Mouse (Mus musculus) layer of hippocampus, postnatal 36 days (tissue): ENCODE results near the gene Tmem178b. TPM values are rescaled to one million over a fixed set of nuclear protein-coding genes. Genes with fewer than 3 reads are reported as not detected.

Experiments
- total RNA-seq, 2 experiments: library from RNA; stranded (reverse); gene quantifications; 2 replicates each; pipeline ENCODE4 v1.2.3; 2021

The Tmem178b gene
- total RNA-seq, 2 experiments from 2014 or later = 167 to 171 TPM

Other genes starting within 250 kb of the Tmem178b start
- 100 to 1,000 TPM; 118 to 131 TPM for gene Braf, start 147.8 kb upstream of the Tmem178b start, total RNA-seq
- gene Mrps33, start 62.3 kb upstream of the Tmem178b start, total RNA-seq = 100 to 1,000 TPM; 106 to 107 TPM